Mouse (Mus musculus) MEL (cell line): ENCODE data around the gene Podxl2.

Source experiments
- CTCF ChIP-seq, 3 experiments: IDR thresholded peaks in 2 of 3; conservative IDR thresholded peaks in 1 of 3; 2 replicates each; pipeline ENCODE4 v1.5.1; 2011 to 2012; ENCODE audit warnings: low read length in 3 of 3, low read depth in 2 of 3, mild to moderate bottlenecking in 2 of 3, improper control_type of control experiment in 1 of 3, inconsistent platforms in 1 of 3, mixed read lengths in 1 of 3, moderate library complexity in 1 of 3; ENCODE audit not compliant: control insufficient read depth in 1 of 3, insufficient read depth in 1 of 3, poor library complexity in 1 of 3, severe bottlenecking in 1 of 3
- ELF1 ChIP-seq: IDR thresholded peaks from 2 replicates; pipeline ENCODE4 v1.6.1; 2014; ENCODE audit warnings: low read depth, mild to moderate bottlenecking, inconsistent platforms, low read length, improper control_type of control experiment, moderate library complexity
- MEF2A ChIP-seq: IDR thresholded peaks from 2 replicates; pipeline ENCODE4 v1.6.1; 2014; ENCODE audit warnings: low read depth, mild to moderate bottlenecking, inconsistent platforms, low read length, improper control_type of control experiment; ENCODE audit not compliant: poor library complexity, insufficient replicate concordance, severe bottlenecking; ENCODE audit errors: extremely low read depth
- NELFE ChIP-seq: IDR thresholded peaks from 2 replicates; pipeline ENCODE4 v1.6.1; 2011; ENCODE audit warnings: low read depth, low read length, improper control_type of control experiment

- no peak for TF ChIP-seq NELFE
- no peak for TF ChIP-seq ELF1
- peak; percentile 50 to 99 (median 67) for TF ChIP-seq CTCF (IDR thresholded peaks at IDR 0.05 in 2 of 3, conservative IDR thresholded peaks at IDR 0.05 in 1 of 3; ENCODE audit: control insufficient read depth in 1 of 3, insufficient read depth in 1 of 3, low read depth in 2 of 3, low read length in 3 of 3, poor library complexity in 1 of 3, severe bottlenecking in 1 of 3)
- no peak for TF ChIP-seq MEF2A
Measured at GRCm38 (mm10) chr6:88860914-88861313, 13.9 kb downstream of the Podxl2 start.
